Mouse (Mus musculus) embryonic facial prominence, embryonic 14.5 days (tissue): ENCODE results near the gene Pck2. TPM values are rescaled to one million over a fixed set of nuclear protein-coding genes. Genes with fewer than 3 reads are reported as not detected.

Source experiments
- ATAC-seq: fragments of 200-750 bp; cut with Nextera tagmentation; 2 replicates; pipeline ENCODE4 v1.8.0; 2017; ENCODE audit warnings: low read depth, moderate number of reproducible peaks, moderate TSS enrichment
- DNase-seq: peaks from one replicate; pipeline ENCODE4 v3.0.0-alpha.2; 2015; ENCODE audit warnings: low spot score
- H3K27ac ChIP-seq: fragments of 300-500 bp; sonication (generic); replicated peaks from 2 replicates; pipeline ENCODE4 v1.5.1; 2014; ENCODE audit warnings: low read depth, mild to moderate bottlenecking, low read length, moderate library complexity
- H3K27me3 ChIP-seq: fragments of 300-500 bp; sonication (generic); replicated peaks from 2 replicates; pipeline ENCODE4 v1.6.1; 2014; ENCODE audit warnings: low read length; ENCODE audit not compliant: control insufficient read depth, insufficient read depth
- H3K36me3 ChIP-seq: fragments of 300-500 bp; sonication (generic); 2 replicates; pipeline ENCODE4 v1.6.1; 2014; ENCODE audit warnings: low read length, mixed read lengths; ENCODE audit not compliant: control insufficient read depth, insufficient read depth
- H3K4me1 ChIP-seq: fragments of 300-500 bp; sonication (generic); 2 replicates; pipeline ENCODE4 v1.6.1; 2014; ENCODE audit warnings: antibody characterized with exemption, low read length; ENCODE audit not compliant: control insufficient read depth, insufficient read depth
- H3K4me2 ChIP-seq: fragments of 300-500 bp; sonication (generic); 2 replicates; pipeline ENCODE4 v1.6.1; 2014; ENCODE audit warnings: low read depth, mild to moderate bottlenecking, low read length, moderate library complexity, mixed read lengths
- H3K4me3 ChIP-seq: fragments of 300-500 bp; sonication (generic); 2 replicates; pipeline ENCODE4 v1.5.1; 2014; ENCODE audit warnings: low read depth, mild to moderate bottlenecking, low read length
- H3K9ac ChIP-seq: fragments of 300-500 bp; sonication (generic); 2 replicates; pipeline ENCODE4 v1.6.1; 2014; ENCODE audit warnings: low read depth, mild to moderate bottlenecking, low read length, moderate library complexity, mixed read lengths
- H3K9me3 ChIP-seq: fragments of 300-500 bp; sonication (generic); 2 replicates; pipeline ENCODE4 v1.6.1; 2016; ENCODE audit warnings: low read length; ENCODE audit not compliant: control insufficient read depth
- WGBS: fragments of 180-500 bp; shearing (Covaris S2); extraction: QIAGEN DNeasy Blood & Tissue Kit; methylation state at CpG from one replicate; pipeline ENCODE4 v1.1.7; 2014; 5-methylcytosine and 5-hydroxymethylcytosine counted together
- polyA plus RNA-seq: library from polyadenylated mRNA; unstranded; fragments of >200 nt; fragmentation: Nextera tagmentation; extraction: Ambion mirVana; gene quantifications from 2 replicates; pipeline ENCODE4 v1.2.1, GENCODE M21; 2014

The Pck2 gene
- polyA plus RNA-seq, 1 experiment from 2014 or later = 28.1 TPM

- H3K4me3 ChIP-seq = peak within 1 kb of the TSS; percentile 74
- H3K36me3 ChIP-seq = peaks cover 46% of the 10 kb centered on the region
- H3K4me2 ChIP-seq = peak within 1 kb of the TSS; percentile 92
- H3K27ac ChIP-seq = peak within 1 kb of the TSS; percentile 96
- H3K4me1 ChIP-seq = peaks cover 13% of the 10 kb centered on the region
- H3K9ac ChIP-seq = peak within 1 kb of the TSS; percentile 79
- ATAC-seq (peak; percentile 93), DNase-seq (peak; percentile 97)
- no peaks in the 10 kb centered on the region for H3K27me3 ChIP-seq
- no peaks in the 10 kb centered on the region for H3K9me3 ChIP-seq
- WGBS = under 1% methylated on average over 29 of the region's 33 CpGs
Measured at GRCm38 (mm10) chr14:55591331-55591891, 51.3 kb downstream of the Pck2 start, which contains the start of gene Rnf31. Gene Rnf31 (plus strand): TSS chr14:55591708.

- H3K9me3 ChIP-seq = no peaks in the 10 kb centered on the region
- peaks cover 13% of the 10 kb centered on the region for H3K4me1 ChIP-seq
- H3K4me3 ChIP-seq = peak overlapping the region; percentile 74
- DNase-seq = no peak
- ATAC-seq = no peak
- peak overlapping the region; percentile 79 for H3K9ac ChIP-seq
- peak overlapping the region; percentile 92 for H3K4me2 ChIP-seq
- H3K27me3 ChIP-seq = no peaks in the 10 kb centered on the region
- 2% methylated on average over 16 of the region's 16 CpGs for WGBS
- no peak overlapping the region; the same call in 1 of the 2 replicates for H3K27ac ChIP-seq
- peaks cover 49% of the 10 kb centered on the region for H3K36me3 ChIP-seq
Measured at GRCm38 (mm10) chr14:55592226-55592625, 52.2 kb downstream of the Pck2 start.

- DNase-seq (no peak), ATAC-seq (no peak)
- no peak overlapping the region for H3K27ac ChIP-seq
- H3K9ac ChIP-seq = no peak overlapping the region
- WGBS = 84% methylated on average over 13 of the region's 13 CpGs
- H3K4me2 ChIP-seq = no peak overlapping the region
- peaks cover 7% of the 10 kb centered on the region for H3K4me1 ChIP-seq
- H3K27me3 ChIP-seq = no peaks in the 10 kb centered on the region
- H3K9me3 ChIP-seq = no peaks in the 10 kb centered on the region
- H3K4me3 ChIP-seq = no peak overlapping the region
- H3K36me3 ChIP-seq = peaks cover 65% of the 10 kb centered on the region
Measured at GRCm38 (mm10) chr14:55596036-55596690, 56.1 kb downstream of the Pck2 start.

DNA sequence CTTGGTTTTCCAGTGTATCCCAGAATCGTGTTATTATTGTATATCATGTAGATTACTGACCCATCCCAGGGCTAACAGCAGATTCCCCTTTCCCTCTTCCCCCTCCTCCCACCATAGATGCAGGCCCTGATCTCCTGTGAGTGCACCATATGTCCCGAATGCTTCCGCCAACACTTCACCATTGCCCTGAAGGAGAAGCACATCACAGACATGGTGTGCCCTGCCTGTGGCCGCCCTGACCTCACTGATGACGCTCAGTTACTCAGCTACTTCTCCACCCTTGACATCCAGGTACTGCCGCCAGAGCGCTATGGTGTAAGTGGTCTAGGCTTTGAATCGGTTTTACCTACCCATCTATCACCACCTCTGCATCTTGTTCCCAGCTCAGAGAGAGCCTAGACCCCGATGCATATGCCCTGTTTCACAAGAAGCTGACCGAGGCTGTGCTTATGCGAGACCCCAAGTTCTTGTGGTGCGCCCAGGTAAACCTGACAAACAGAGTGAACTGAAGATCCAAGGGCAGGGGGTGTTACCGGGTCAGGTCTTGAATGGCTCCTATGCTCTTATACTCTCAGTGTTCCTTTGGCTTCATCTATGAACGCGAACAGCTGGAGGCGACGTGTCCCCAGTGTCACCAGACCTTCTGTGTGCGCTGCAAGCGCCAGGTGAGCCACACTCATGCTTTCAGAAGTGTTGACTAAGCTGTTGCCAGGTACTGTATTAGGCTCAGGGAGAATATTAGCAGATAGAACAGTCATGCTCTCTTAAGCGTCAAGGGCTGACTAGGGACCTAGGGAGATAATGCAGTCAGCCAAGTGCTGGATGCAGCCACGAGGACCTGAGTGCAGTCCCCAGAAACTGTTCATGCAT is 58.7 kb downstream of the Pck2 start:
- Histone ChIP-seq H3K9me3 (no peaks in the 10 kb centered on the region), H3K27ac (no peak overlapping the region), H3K36me3 (peaks cover 91% of the 10 kb centered on the region), H3K9ac (no peak overlapping the region), H3K4me3 (no peak overlapping the region), H3K4me1 (peaks cover 3% of the 10 kb centered on the region; the same call in 1 of the 2 replicates), H3K4me2 (no peak overlapping the region), H3K27me3 (no peaks in the 10 kb centered on the region)
- WGBS = 96% methylated on average over 21 of the region's 21 CpGs
- ATAC-seq (no peak), DNase-seq (no peak)

Other genes with a start within 250 kb of the Pck2 start
- 46.9 and 47.4 TPM in 2 replicates for gene Dhrs4, start 61.5 kb upstream of the Pck2 start, polyA plus RNA-seq
- 3.4 and 3.9 TPM in 2 replicates for gene Carmil3, start 49.6 kb upstream of the Pck2 start, polyA plus RNA-seq
- gene Cpne6, start 29.8 kb upstream of the Pck2 start, polyA plus RNA-seq = 3.7 and 5.2 TPM in 2 replicates
- gene Nrl, start 15.3 kb upstream of the Pck2 start, polyA plus RNA-seq = not detected in 2 replicates
- 55.1 and 57.7 TPM in 2 replicates for gene Dcaf11, start 19.7 kb downstream of the Pck2 start, polyA plus RNA-seq
- 1.1 and 1.2 TPM in 2 replicates for gene A730061H03Rik, start 20.1 kb downstream of the Pck2 start, polyA plus RNA-seq
- gene Fitm1, start 35.4 kb downstream of the Pck2 start, polyA plus RNA-seq = 36.5 and 46.9 TPM in 2 replicates
- 119 and 123 TPM in 2 replicates for gene Psme1, start 37.9 kb downstream of the Pck2 start, polyA plus RNA-seq
- gene Emc9, start 45.0 kb downstream of the Pck2 start, polyA plus RNA-seq = 9.9 and 12.6 TPM in 2 replicates
- gene Psme2, start 50.8 kb downstream of the Pck2 start, polyA plus RNA-seq = 249 TPM in 2 replicates
- gene Rnf31, start 51.4 kb downstream of the Pck2 start, polyA plus RNA-seq = 11.7 and 13.7 TPM in 2 replicates
- 10.8 and 12.1 TPM in 2 replicates for gene Irf9, start 63.3 kb downstream of the Pck2 start, polyA plus RNA-seq
- 2.0 and 2.3 TPM in 2 replicates for gene Rec8, start 77.8 kb downstream of the Pck2 start, polyA plus RNA-seq
- gene Ipo4, start 95.7 kb downstream of the Pck2 start, polyA plus RNA-seq = 127 and 134 TPM in 2 replicates
- 0.79 and 2.8 TPM in 2 replicates for gene Gm49378, start 97.6 kb downstream of the Pck2 start, polyA plus RNA-seq
- 106 and 108 TPM in 2 replicates for gene Tm9sf1, start 103.5 kb downstream of the Pck2 start, polyA plus RNA-seq
- gene Tssk4, start 109.9 kb downstream of the Pck2 start, polyA plus RNA-seq = 0.97 and 1.0 TPM in 2 replicates
- gene Mdp1, start 120.2 kb downstream of the Pck2 start, polyA plus RNA-seq = 42.6 and 48.3 TPM in 2 replicates
- gene Gmpr2, start 131.7 kb downstream of the Pck2 start, polyA plus RNA-seq = 49.6 and 54.8 TPM in 2 replicates
- 524 and 534 TPM in 2 replicates for gene Nedd8, start 131.9 kb downstream of the Pck2 start, polyA plus RNA-seq
- gene Tinf2, start 141.6 kb downstream of the Pck2 start, polyA plus RNA-seq = 32.2 and 36.2 TPM in 2 replicates
- gene Tgm1, start 173.7 kb downstream of the Pck2 start, polyA plus RNA-seq = 7.1 and 8.0 TPM in 2 replicates
- gene Rabggta, start 182.0 kb downstream of the Pck2 start, polyA plus RNA-seq = 20.7 and 20.9 TPM in 2 replicates
- gene Dhrs1, start 205.4 kb downstream of the Pck2 start, polyA plus RNA-seq = 76.5 and 83.8 TPM in 2 replicates
- 32.6 and 36.9 TPM in 2 replicates for gene Nop9, start 205.4 kb downstream of the Pck2 start, polyA plus RNA-seq
- 0.33 and 0.59 TPM in 2 replicates for gene Cideb, start 218.2 kb downstream of the Pck2 start, polyA plus RNA-seq
- gene Ltb4r2, start 221.2 kb downstream of the Pck2 start, polyA plus RNA-seq = 0.47 and 0.51 TPM in 2 replicates
- gene Ltb4r1, start 225.7 kb downstream of the Pck2 start, polyA plus RNA-seq = 0.24 and 0.56 TPM in 2 replicates
- 13.4 and 16.2 TPM in 2 replicates for gene Adcy4, start 243.8 kb downstream of the Pck2 start, polyA plus RNA-seq
- 32.0 and 35.3 TPM in 2 replicates for gene Ripk3, start 248.6 kb downstream of the Pck2 start, polyA plus RNA-seq